Mouse (Mus musculus) heart, postnatal 0 days (tissue): ENCODE results near the gene Smchd1. TPM values are rescaled to one million over a fixed set of nuclear protein-coding genes. Genes with fewer than 3 reads are reported as not detected.

Experiments used
- ATAC-seq: fragments of 200-750 bp; cut with Nextera tagmentation; 2 replicates; pipeline ENCODE4 v1.8.0; 2017; ENCODE audit warnings: low read depth, moderate number of reproducible peaks, moderate library complexity; ENCODE audit not compliant: insufficient read depth
- DNase-seq: peaks from one replicate; pipeline ENCODE4 v3.0.0-alpha.2; 2016; ENCODE audit warnings: low spot score
- H3K27ac ChIP-seq: fragments of 300-500 bp; sonication (generic); 2 replicates; pipeline ENCODE4 v1.5.1; 2014; ENCODE audit warnings: low read depth, mild to moderate bottlenecking
- H3K27me3 ChIP-seq: fragments of 300-500 bp; sonication (generic); 2 replicates; pipeline ENCODE4 v1.6.1; 2014; ENCODE audit warnings: low read length, mixed read lengths; ENCODE audit not compliant: control insufficient read depth, insufficient read depth
- H3K36me3 ChIP-seq: fragments of 300-500 bp; sonication (generic); replicated peaks from 2 replicates; pipeline ENCODE4 v1.6.1; 2014; ENCODE audit warnings: low read length, mixed read lengths; ENCODE audit not compliant: control insufficient read depth, insufficient read depth
- H3K4me1 ChIP-seq: fragments of 300-500 bp; sonication (generic); 2 replicates; pipeline ENCODE4 v1.6.1; 2014; ENCODE audit warnings: antibody characterized with exemption; ENCODE audit not compliant: control insufficient read depth, insufficient read depth
- H3K4me2 ChIP-seq: fragments of 300-500 bp; sonication (generic); 2 replicates; pipeline ENCODE4 v1.6.1; 2014; ENCODE audit warnings: low read depth, mild to moderate bottlenecking, low read length, moderate library complexity
- H3K4me3 ChIP-seq: fragments of 300-500 bp; sonication (generic); 2 replicates; pipeline ENCODE4 v1.5.1; 2014; ENCODE audit warnings: low read depth, low read length
- H3K9ac ChIP-seq: fragments of 300-500 bp; sonication (generic); replicated peaks from 2 replicates; pipeline ENCODE4 v1.6.1; 2014; ENCODE audit warnings: low read depth, low read length, mixed read lengths
- H3K9me3 ChIP-seq: fragments of 300-500 bp; sonication (generic); replicated peaks from 2 replicates; pipeline ENCODE4 v1.6.1; 2016; ENCODE audit warnings: low read length; ENCODE audit not compliant: control insufficient read depth
- CTCF ChIP-seq: IDR thresholded peaks from 2 replicates; pipeline ENCODE4 v1.5.1; 2016; ENCODE audit warnings: antibody characterized with exemption, control low read depth, low read depth
- EP300 ChIP-seq: IDR thresholded peaks from 2 replicates; pipeline ENCODE4 v1.6.1; 2016; ENCODE audit warnings: antibody characterized with exemption, low read depth
- WGBS: fragments of 180-500 bp; shearing (Covaris S2); extraction: QIAGEN DNeasy Blood & Tissue Kit; methylation state at CpG from one replicate; pipeline ENCODE4 v1.1.7; 2014; 5-methylcytosine and 5-hydroxymethylcytosine counted together
- polyA plus RNA-seq: library from polyadenylated mRNA; unstranded; fragments of >200 nt; fragmentation: Nextera tagmentation; extraction: Ambion mirVana; gene quantifications from 2 replicates; pipeline ENCODE4 v1.2.1, GENCODE M21; 2015
- total RNA-seq: library from RNA; depleted of rRNA; stranded (reverse); fragments of >200 nt; gene quantifications from 2 replicates; pipeline ENCODE4 v1.2.3, GENCODE M21; 2014; ENCODE audit warnings: low replicate concordance

Gene Smchd1
- total and polyA plus RNA-seq, 2 experiments from 2014 or later, result 16.1 to 18.7 TPM

GRCm38 (mm10) chr17:71387401-71387800, 87.7 kb downstream of the Smchd1 start:
- Histone ChIP-seq H3K4me3 (no peak overlapping the region), H3K9me3 (no peaks in the 10 kb centered on the region), H3K36me3 (peaks cover 36% of the 10 kb centered on the region), H3K4me1 (no peaks in the 10 kb centered on the region), H3K4me2 (no peak overlapping the region), H3K27ac (no peak overlapping the region), H3K27me3 (no peaks in the 10 kb centered on the region), H3K9ac (no peak overlapping the region)
- TF ChIP-seq EP300 (no peak), CTCF (no peak)
- WGBS, result 74% methylated on average over 3 of the region's 3 CpGs
- ATAC-seq, result no peak
- DNase-seq, result no peak

GRCm38 (mm10) chr17:71380346-71380745, 94.8 kb downstream of the Smchd1 start:
- Histone ChIP-seq H3K27ac (no peak overlapping the region), H3K4me1 (no peaks in the 10 kb centered on the region), H3K36me3 (peaks cover 28% of the 10 kb centered on the region), H3K4me3 (no peak overlapping the region), H3K4me2 (no peak overlapping the region), H3K9ac (no peak overlapping the region), H3K9me3 (no peaks in the 10 kb centered on the region), H3K27me3 (no peaks in the 10 kb centered on the region)
- DNase-seq (no peak), ATAC-seq (no peak)
- 97% methylated on average over 14 of the region's 14 CpGs for WGBS
- TF ChIP-seq CTCF (no peak), EP300 (no peak)

GRCm38 (mm10) chr17:71377901-71378300, 97.2 kb downstream of the Smchd1 start:
- H3K9ac ChIP-seq, result no peak overlapping the region

GRCm38 (mm10) chr17:71355526-71355925, 119.6 kb downstream of the Smchd1 start:
- no peaks in the 10 kb centered on the region for H3K27me3 ChIP-seq
- WGBS, result 85% methylated on average over 3 of the region's 3 CpGs
- no peak overlapping the region for H3K4me2 ChIP-seq
- H3K36me3 ChIP-seq, result peaks cover 52% of the 10 kb centered on the region
- no peaks in the 10 kb centered on the region for H3K4me1 ChIP-seq
- H3K9me3 ChIP-seq, result no peaks in the 10 kb centered on the region; the same call in 1 of the 2 replicates
- ATAC-seq (no peak), DNase-seq (no peak)
- no peak overlapping the region for H3K4me3 ChIP-seq
- no peak overlapping the region for H3K9ac ChIP-seq
- TF ChIP-seq CTCF, result no peak
- no peak for TF ChIP-seq EP300
- H3K27ac ChIP-seq, result no peak overlapping the region

More at GRCm38 (mm10) chr17:71377901-71378300, 97.2 kb downstream of the Smchd1 start:
- no peaks in the 10 kb centered on the region for H3K9me3 ChIP-seq
- ATAC-seq (no peak), DNase-seq (no peak)
- H3K36me3 ChIP-seq, result peaks cover 32% of the 10 kb centered on the region
- no peak overlapping the region for H3K27ac ChIP-seq
- 78% methylated on average over 4 of the region's 4 CpGs for WGBS
- no peaks in the 10 kb centered on the region for H3K27me3 ChIP-seq
- H3K4me1 ChIP-seq, result no peaks in the 10 kb centered on the region
- H3K4me3 ChIP-seq, result no peak overlapping the region
- H3K4me2 ChIP-seq, result no peak overlapping the region
- TF ChIP-seq EP300 (no peak), CTCF (no peak)

GRCm38 (mm10) chr17:71354205-71354604, 120.9 kb downstream of the Smchd1 start:
- H3K27me3 ChIP-seq, result no peaks in the 10 kb centered on the region
- no peak overlapping the region for H3K4me3 ChIP-seq
- H3K9ac ChIP-seq, result no peak overlapping the region
- no peak overlapping the region for H3K27ac ChIP-seq
- no peak for ATAC-seq
- H3K9me3 ChIP-seq, result no peaks in the 10 kb centered on the region
- H3K4me2 ChIP-seq, result no peak overlapping the region
- TF ChIP-seq CTCF (no peak), EP300 (no peak)
- 92% methylated on average over 11 of the region's 11 CpGs for WGBS
- no peak for DNase-seq
- H3K36me3 ChIP-seq, result peaks cover 52% of the 10 kb centered on the region
- H3K4me1 ChIP-seq, result no peaks in the 10 kb centered on the region

- WGBS, result 88% methylated on average over 3 of the region's 3 CpGs
- H3K4me2 ChIP-seq, result no peak overlapping the region
- H3K27ac ChIP-seq, result no peak overlapping the region
- H3K9me3 ChIP-seq, result no peaks in the 10 kb centered on the region
- peaks cover 67% of the 10 kb centered on the region for H3K36me3 ChIP-seq
- H3K9ac ChIP-seq, result no peak overlapping the region
- TF ChIP-seq EP300 (no peak), CTCF (no peak)
- ATAC-seq (no peak), DNase-seq (no peak)
- no peak overlapping the region for H3K4me3 ChIP-seq
- no peaks in the 10 kb centered on the region for H3K27me3 ChIP-seq
- H3K4me1 ChIP-seq, result no peaks in the 10 kb centered on the region
Observed at GRCm38 (mm10) chr17:71348188-71348587, 127.0 kb downstream of the Smchd1 start.
